Mouse (Mus musculus): ENCODE data around the gene Lrrc8b.

DNA sequence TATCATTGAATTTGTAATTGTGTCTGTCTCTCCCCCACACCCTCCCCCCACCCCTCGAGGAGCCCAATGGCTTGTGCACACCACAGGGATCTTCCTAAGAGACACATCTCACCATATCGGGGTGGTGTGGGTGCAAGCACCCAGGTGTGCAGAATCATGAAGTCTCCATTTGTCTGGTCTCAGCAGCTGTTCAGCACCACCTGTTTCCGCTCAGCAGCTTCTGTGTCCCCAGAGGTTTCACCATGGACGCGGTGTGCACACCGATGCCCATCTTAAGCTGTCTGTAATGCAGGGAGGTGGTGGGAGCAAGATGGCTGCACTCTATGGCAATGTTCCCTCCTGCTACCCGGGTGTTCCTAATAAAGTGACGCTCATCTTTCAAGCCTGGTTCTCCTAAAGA lies 14.6 kb downstream of the Lrrc8b start:
- TF ChIP-seq CTCF (IDR thresholded peaks at IDR 0.05 in 2 of 3, conservative IDR thresholded peaks at IDR 0.05 in 1 of 3; ENCODE audit: control insufficient read depth in 1 of 3, insufficient read depth in 1 of 3, low read depth in 2 of 3, low read length in 3 of 3, poor library complexity in 1 of 3, severe bottlenecking in 1 of 3) (no peak), MAX (IDR thresholded peaks at IDR 0.05; ENCODE audit: low read length) (no peak), MAFK (IDR thresholded peaks at IDR 0.05; ENCODE audit: borderline replicate concordance, low read depth, low read length) (no peak), RCOR1 (IDR thresholded peaks at IDR 0.05; ENCODE audit: low read depth, low read length) (no peak), SMC3 (IDR thresholded peaks at IDR 0.05; ENCODE audit: low read depth, low read length) (no peak), POLR2A (IDR thresholded peaks at IDR 0.05; ENCODE audit: control insufficient read depth in 1 of 2, insufficient read depth in 1 of 2, low read depth in 1 of 2, low read length in 2 of 2, poor library complexity in 1 of 2) (no peak), EP300 (IDR thresholded peaks at IDR 0.05; ENCODE audit: low read depth in 1 of 2, low read length in 2 of 2) (no peak), MYC (IDR thresholded peaks at IDR 0.05; ENCODE audit: low read depth, low read length) (no peak), GATA1 (IDR thresholded peaks at IDR 0.05; ENCODE audit: low read depth, low read length) (no peak), TAL1 (IDR thresholded peaks at IDR 0.05; ENCODE audit: low read length) (no peak), CHD1 (IDR thresholded peaks at IDR 0.05; ENCODE audit: low read depth, low read length) (no peak), ZKSCAN1 (IDR thresholded peaks at IDR 0.05; ENCODE audit: low read depth, low read length) (no peak), CHD2 (IDR thresholded peaks at IDR 0.05; ENCODE audit: low read length) (no peak)
